Mouse (Mus musculus): Measurements from ENCODE around the gene Gpr45. TPM values are rescaled to one million over a fixed set of nuclear protein-coding genes. Genes with fewer than 3 reads are reported as not detected.

Gpr45 gene
- polyA plus RNA-seq, 1 experiment from 2014 or later: 11.2 TPM

DNA sequence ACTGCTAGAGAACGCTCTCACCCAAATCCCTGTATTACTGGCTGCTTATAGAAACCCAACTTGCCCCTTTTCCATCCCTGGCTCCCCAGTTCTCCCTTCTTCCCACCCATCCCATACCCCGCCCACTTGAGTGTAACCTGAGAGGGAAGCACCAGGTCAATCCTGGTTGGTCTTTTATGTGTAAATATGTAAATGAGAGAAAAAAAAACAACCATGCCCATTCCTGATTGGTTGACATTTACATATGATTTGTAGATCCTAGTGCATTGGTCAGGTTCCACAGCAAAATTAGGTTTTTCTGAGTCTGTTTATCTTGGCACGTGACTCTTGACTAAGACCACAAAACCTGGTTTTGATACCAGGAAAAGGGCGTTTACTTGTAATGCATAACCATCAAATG, 34.8 kb upstream of the Gpr45 start:
- peak; percentile 50; the same call in 1 of the 2 replicates for ATAC-seq (replicated peaks; ENCODE audit: low FRiP score, low read depth)
- 32% methylated on average over 4 of the region's 4 CpGs for WGBS
- H3K27ac ChIP-seq: no peak overlapping the region
- H3K27me3 ChIP-seq (ENCODE audit: insufficient read depth, low read length): no peaks in the 10 kb centered on the region
- DNase-seq (ENCODE audit: low spot score): peak; percentile 80
- no peaks in the 10 kb centered on the region for H3K36me3 ChIP-seq (ENCODE audit: insufficient read depth, low read length)
- peaks cover 4% of the 10 kb centered on the region for H3K4me1 ChIP-seq (replicated peaks; ENCODE audit: insufficient read depth, low read length)
- H3K4me3 ChIP-seq (replicated peaks; ENCODE audit: low read depth, low read length): no peak overlapping the region
- TF ChIP-seq CTCF (IDR thresholded peaks at IDR 0.05; ENCODE audit: low read depth): no peak
- no peak overlapping the region for H3K9ac ChIP-seq (ENCODE audit: low read depth, low read length)
- no peaks in the 10 kb centered on the region for H3K9me3 ChIP-seq (replicated peaks; ENCODE audit: low read length)
- H3K4me2 ChIP-seq (ENCODE audit: low read length): 0 out of 2 replicates have a peak overlapping the region, but pooled peaks have one; percentile 24

DNA sequence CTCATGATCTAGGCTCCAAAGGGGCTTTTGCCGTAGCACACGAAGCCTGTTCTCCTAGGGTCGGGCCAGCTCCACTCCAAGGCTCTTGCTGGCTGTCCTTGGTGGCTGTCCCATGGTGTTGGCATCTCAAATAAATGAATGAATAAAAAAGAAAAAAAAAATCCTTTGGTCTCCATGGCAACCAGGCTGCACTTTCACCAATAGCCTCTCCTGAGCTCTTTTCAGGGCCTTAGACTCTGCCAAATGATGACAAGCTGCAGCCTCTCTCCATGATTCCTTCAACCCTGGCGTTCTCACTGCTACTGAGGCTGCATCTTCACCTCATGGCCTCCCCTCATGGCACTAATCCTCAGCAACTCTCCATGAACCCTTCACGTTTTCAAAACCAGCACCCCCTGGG, 28.7 kb upstream of the Gpr45 start:
- H3K4me3 ChIP-seq (replicated peaks; ENCODE audit: low read depth, low read length): no peak overlapping the region
- TF ChIP-seq CTCF (IDR thresholded peaks at IDR 0.05; ENCODE audit: low read depth): no peak
- ATAC-seq (replicated peaks; ENCODE audit: low FRiP score, low read depth) (no peak), DNase-seq (ENCODE audit: low spot score) (no peak)
- no peaks in the 10 kb centered on the region for H3K4me1 ChIP-seq (replicated peaks; ENCODE audit: insufficient read depth, low read length)
- H3K4me2 ChIP-seq (ENCODE audit: low read length): no peak overlapping the region
- no peaks in the 10 kb centered on the region for H3K9me3 ChIP-seq (replicated peaks; ENCODE audit: low read length)
- WGBS: 75% methylated on average over 5 of the region's 5 CpGs
- no peaks in the 10 kb centered on the region for H3K27me3 ChIP-seq (ENCODE audit: insufficient read depth, low read length)
- H3K36me3 ChIP-seq (ENCODE audit: insufficient read depth, low read length): no peaks in the 10 kb centered on the region
- no peak overlapping the region for H3K27ac ChIP-seq
- no peak overlapping the region for H3K9ac ChIP-seq (ENCODE audit: low read depth, low read length)

DNA sequence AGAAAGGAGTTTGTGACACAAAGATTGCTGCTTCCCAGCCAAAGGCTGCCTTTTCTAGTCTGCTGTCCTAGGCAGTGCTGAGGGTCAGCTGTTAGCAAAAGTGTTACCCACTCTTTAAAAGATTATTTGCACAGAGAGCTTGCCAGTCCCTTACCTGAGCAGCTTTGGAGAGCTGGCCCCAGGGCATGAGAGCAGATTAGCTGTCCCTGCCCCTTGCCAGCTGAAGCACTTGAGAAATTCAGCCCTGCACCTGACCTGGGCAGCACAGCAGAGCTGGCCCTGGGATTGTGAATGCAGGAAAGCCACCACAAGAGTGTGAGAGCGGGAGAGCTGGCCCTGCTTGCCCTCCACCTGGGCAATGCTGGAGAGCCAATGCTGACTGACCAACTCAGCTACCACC, 19.1 kb upstream of the Gpr45 start:
- H3K27me3 ChIP-seq (ENCODE audit: insufficient read depth, low read length): no peaks in the 10 kb centered on the region
- no peaks in the 10 kb centered on the region for H3K9me3 ChIP-seq (replicated peaks; ENCODE audit: low read length)
- no peak overlapping the region for H3K4me3 ChIP-seq (replicated peaks; ENCODE audit: low read depth, low read length)
- no peaks in the 10 kb centered on the region for H3K4me1 ChIP-seq (replicated peaks; ENCODE audit: insufficient read depth, low read length)
- no peak for TF ChIP-seq CTCF (IDR thresholded peaks at IDR 0.05; ENCODE audit: low read depth)
- ATAC-seq (replicated peaks; ENCODE audit: low FRiP score, low read depth) (no peak), DNase-seq (ENCODE audit: low spot score) (no peak)
- no peaks in the 10 kb centered on the region for H3K36me3 ChIP-seq (ENCODE audit: insufficient read depth, low read length)
- H3K4me2 ChIP-seq (ENCODE audit: low read length): no peak overlapping the region
- 76% methylated on average over 1 of the region's 1 CpGs for whole genome bisulfite sequencing
- no peak overlapping the region for H3K27ac ChIP-seq
- H3K9ac ChIP-seq (ENCODE audit: low read depth, low read length): no peak overlapping the region

DNA sequence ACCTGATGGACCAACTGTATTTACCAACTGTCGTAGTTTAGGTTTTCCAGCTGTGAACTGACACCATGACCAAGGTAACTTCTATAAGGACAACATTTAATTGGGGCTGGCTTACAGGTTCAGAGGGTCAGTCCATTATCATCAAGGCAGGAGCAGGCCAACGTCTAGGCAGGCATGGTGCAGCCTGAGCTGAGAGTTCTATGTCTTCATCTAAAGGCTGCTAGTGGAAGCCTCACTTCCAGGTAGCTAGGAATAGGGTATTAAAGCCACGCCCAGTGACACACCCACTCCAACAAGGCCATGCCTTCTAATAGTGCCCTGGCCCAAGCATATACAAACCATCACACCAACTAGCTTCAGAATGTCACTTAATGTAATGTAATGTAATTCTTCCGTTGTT, 4.2 kb upstream of the Gpr45 start:
- no peak overlapping the region for H3K27ac ChIP-seq
- H3K36me3 ChIP-seq (ENCODE audit: insufficient read depth, low read length): no peaks in the 10 kb centered on the region
- no peak for TF ChIP-seq CTCF (IDR thresholded peaks at IDR 0.05; ENCODE audit: low read depth)
- H3K9ac ChIP-seq (ENCODE audit: low read depth, low read length): no peak overlapping the region
- H3K4me3 ChIP-seq (replicated peaks; ENCODE audit: low read depth, low read length): no peak overlapping the region
- no peak overlapping the region for H3K4me2 ChIP-seq (ENCODE audit: low read length)
- WGBS: 53% methylated on average over 4 of the region's 4 CpGs
- no peak for ATAC-seq (replicated peaks; ENCODE audit: low FRiP score, low read depth)
- DNase-seq (ENCODE audit: low spot score): no peak
- H3K27me3 ChIP-seq (ENCODE audit: insufficient read depth, low read length): no peaks in the 10 kb centered on the region
- H3K9me3 ChIP-seq (replicated peaks; ENCODE audit: low read length): no peaks in the 10 kb centered on the region
- no peaks in the 10 kb centered on the region for H3K4me1 ChIP-seq (replicated peaks; ENCODE audit: insufficient read depth, low read length)

DNA sequence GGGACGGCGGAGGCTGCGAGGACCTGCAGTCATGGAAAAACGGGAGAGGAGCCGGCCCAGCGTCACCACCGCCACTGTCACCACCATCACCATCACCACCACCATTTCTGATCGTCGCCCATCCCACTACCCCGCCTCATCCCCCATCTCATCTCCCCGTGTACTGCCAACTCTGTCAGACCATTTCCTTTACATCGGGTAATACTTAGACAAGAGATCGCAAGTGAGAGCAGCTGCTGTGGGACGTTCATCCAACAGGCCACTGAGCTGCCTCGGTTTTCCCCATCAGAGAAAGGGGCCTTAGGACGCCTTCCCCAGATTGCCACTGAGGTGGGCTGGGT, 780 bp downstream of the Gpr45 start:
- Histone ChIP-seq H3K4me3 (replicated peaks; ENCODE audit: low read depth, low read length) (peak overlapping the region; percentile 67), H3K27ac (no peak overlapping the region), H3K36me3 (ENCODE audit: insufficient read depth, low read length) (no peaks in the 10 kb centered on the region), H3K9me3 (replicated peaks; ENCODE audit: low read length) (no peaks in the 10 kb centered on the region), H3K9ac (ENCODE audit: low read depth, low read length) (peak overlapping the region; percentile 78), H3K4me1 (replicated peaks; ENCODE audit: insufficient read depth, low read length) (no peaks in the 10 kb centered on the region), H3K27me3 (ENCODE audit: insufficient read depth, low read length) (no peaks in the 10 kb centered on the region), H3K4me2 (ENCODE audit: low read length) (peak overlapping the region; percentile 97)
- ATAC-seq (replicated peaks; ENCODE audit: low FRiP score, low read depth) (no peak), DNase-seq (ENCODE audit: low spot score) (peak; percentile 23)
- WGBS: under 1% methylated on average over 16 of the region's 16 CpGs
- no peak for TF ChIP-seq CTCF (IDR thresholded peaks at IDR 0.05; ENCODE audit: low read depth)

DNA sequence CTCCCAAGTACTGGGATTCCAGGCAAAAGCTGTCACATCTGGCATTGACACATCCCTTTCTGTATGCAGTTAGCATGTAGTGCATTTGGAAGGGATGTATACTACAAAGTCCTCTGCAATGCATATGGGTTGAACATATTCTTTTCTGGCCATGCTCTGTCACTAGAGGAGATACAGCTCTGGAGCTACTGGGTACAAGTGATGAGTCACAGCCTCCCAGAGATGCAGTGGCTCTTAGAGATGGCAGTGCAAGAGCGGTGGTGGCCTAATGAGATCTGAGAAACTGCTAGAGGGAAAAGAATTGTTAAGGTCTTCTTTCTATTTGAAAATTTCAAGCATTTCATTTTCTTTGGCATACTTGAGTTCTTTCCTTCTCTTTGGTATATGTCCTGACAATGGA, 4.2 kb downstream of the Gpr45 start:
- Histone ChIP-seq H3K4me1 (replicated peaks; ENCODE audit: insufficient read depth, low read length) (no peaks in the 10 kb centered on the region), H3K9me3 (replicated peaks; ENCODE audit: low read length) (no peaks in the 10 kb centered on the region), H3K27me3 (ENCODE audit: insufficient read depth, low read length) (no peaks in the 10 kb centered on the region), H3K4me3 (replicated peaks; ENCODE audit: low read depth, low read length) (no peak overlapping the region), H3K9ac (ENCODE audit: low read depth, low read length) (no peak overlapping the region), H3K4me2 (ENCODE audit: low read length) (no peak overlapping the region), H3K27ac (no peak overlapping the region), H3K36me3 (ENCODE audit: insufficient read depth, low read length) (no peaks in the 10 kb centered on the region)
- 100% methylated on average over 1 of the region's 1 CpGs for WGBS
- TF ChIP-seq CTCF (IDR thresholded peaks at IDR 0.05; ENCODE audit: low read depth): no peak
- ATAC-seq (replicated peaks; ENCODE audit: low FRiP score, low read depth): no peak
- DNase-seq (ENCODE audit: low spot score): no peak

DNA sequence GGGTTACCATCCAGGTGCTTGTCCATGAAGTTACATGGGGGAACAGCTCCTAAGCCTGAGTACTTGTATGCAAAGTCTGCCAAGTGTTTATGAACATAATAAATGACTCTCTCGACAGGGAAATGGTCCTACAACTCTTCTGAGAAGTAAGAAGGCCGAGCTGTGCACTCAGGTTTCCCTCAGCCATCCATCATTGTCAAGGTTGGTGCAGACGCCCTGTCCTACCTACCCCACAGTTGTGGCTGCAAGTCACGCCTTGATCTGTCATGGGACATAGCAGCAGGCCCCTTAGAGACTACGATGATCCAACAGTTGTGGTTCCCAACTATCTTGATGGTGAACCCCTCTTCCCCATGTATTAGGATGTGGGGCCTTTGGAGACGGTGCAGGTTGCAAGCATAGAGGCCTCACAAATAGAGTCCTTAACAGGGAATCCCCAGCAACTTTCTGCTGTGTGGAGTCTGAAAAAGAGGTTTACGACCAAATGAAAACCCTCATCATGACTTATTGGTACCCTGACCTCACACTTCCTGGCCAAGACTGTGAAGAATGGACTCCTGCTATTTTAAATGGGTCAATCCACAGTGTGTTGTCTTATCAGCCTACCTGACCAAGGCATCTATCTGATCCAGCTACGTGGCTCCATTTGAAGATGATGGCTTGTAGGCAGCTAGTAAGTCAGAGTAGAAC, 30.6 kb downstream of the Gpr45 start:
- Histone ChIP-seq H3K4me1 (replicated peaks; ENCODE audit: insufficient read depth, low read length) (0 out of 2 replicates have a peak, but pooled peaks cover 4% of the 10 kb centered on the region), H3K9me3 (replicated peaks; ENCODE audit: low read length) (no peaks in the 10 kb centered on the region), H3K27me3 (ENCODE audit: insufficient read depth, low read length) (no peaks in the 10 kb centered on the region), H3K4me3 (replicated peaks; ENCODE audit: low read depth, low read length) (no peak overlapping the region), H3K9ac (ENCODE audit: low read depth, low read length) (no peak overlapping the region), H3K36me3 (ENCODE audit: insufficient read depth, low read length) (no peaks in the 10 kb centered on the region), H3K4me2 (ENCODE audit: low read length) (no peak overlapping the region), H3K27ac (no peak overlapping the region)
- DNase-seq (ENCODE audit: low spot score) (peak; percentile 61), ATAC-seq (replicated peaks; ENCODE audit: low FRiP score, low read depth) (no peak; the same call in 1 of the 2 replicates)
- WGBS: 23% methylated on average over 8 of the region's 8 CpGs
- TF ChIP-seq CTCF (IDR thresholded peaks at IDR 0.05; ENCODE audit: low read depth): no peak
